Mouse (Mus musculus) lung, postnatal 14 days (tissue): ENCODE data around the gene Pgls.
A peak's percentile ranks its signal among the peaks of the same experiment; 100 is the strongest.

Source experiments
- DNase-seq: peaks from one replicate; pipeline ENCODE4 v3.0.0; 2021

The Pgls gene

DNA sequence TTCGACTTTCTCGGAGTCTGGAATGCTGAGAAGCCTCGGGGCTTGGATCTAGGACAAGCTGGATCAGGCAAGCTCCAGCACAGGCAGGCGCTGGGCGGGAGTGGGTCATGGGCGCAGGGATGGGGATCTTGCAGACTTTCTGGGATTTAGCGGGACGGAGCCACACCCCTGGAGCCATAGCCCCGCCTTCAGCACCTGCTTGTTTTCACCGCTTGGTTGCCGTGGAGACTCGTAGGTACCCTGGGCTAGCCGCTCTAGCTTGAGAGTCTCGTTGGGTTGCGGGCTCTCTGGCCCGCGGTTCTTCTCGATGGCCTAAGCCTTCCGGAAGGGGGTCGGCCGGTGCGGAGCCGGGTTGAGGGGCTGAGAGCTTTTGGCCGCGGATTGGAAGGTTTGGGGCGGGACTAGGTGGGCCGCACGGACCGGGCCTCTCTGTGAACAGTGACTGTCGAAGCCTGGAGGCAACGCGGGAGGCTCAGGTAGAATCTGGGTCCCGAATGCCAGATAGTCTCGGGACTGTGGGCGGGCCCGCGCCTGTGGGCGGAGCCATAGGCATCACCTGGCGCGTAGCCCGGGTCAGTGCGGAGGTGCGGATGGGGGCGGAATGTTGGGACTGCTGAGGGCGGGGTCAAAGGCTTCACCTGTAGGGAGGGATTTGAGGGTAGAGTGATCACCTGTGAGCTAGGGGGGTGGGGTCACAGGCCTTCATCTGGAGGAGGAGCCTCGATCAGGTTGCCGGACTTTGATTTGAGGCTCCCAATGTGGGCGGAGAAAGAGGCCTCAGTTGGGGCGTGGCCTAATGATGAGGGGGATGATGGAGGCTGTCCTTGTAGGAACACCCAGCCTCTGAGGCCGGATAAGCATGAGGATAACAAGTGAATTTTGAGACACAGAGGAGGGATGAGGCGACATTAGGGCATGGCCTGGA, 22.3 kb upstream of the Pgls start:
- DNase-seq, result peak; percentile 84

DNA sequence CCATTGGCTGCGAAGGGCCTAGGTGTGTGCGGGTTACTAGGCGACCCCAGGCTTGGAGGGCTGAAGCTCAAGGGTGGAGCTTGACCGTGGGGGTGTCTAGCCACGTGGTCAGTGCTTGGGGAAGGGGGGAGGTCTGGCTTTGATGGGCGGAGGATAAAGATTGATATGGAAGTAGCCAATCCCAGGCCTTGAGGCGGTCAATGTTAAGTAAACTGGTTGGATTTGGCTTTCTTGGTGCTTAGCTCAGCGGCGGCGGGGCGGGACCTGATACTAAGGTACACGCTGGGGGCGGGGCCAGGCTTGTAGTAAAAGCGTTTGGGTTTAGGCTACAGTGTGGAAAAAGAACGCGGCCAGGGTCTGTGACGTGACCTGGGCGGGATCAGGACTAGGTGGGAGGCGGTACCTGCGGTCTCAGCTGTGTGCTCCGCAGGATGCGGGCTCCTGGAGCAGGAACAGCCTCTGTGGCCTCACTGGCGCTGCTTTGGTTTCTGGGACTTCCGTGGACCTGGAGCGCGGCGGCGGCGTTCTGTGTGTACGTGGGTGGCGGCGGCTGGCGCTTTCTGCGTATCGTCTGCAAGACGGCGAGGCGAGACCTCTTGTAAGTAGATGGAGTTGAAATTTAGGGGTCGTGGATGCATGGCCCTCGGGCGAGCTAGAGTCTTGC, 21.6 kb upstream of the Pgls start:
- DNase-seq, result peak; percentile 92

DNA sequence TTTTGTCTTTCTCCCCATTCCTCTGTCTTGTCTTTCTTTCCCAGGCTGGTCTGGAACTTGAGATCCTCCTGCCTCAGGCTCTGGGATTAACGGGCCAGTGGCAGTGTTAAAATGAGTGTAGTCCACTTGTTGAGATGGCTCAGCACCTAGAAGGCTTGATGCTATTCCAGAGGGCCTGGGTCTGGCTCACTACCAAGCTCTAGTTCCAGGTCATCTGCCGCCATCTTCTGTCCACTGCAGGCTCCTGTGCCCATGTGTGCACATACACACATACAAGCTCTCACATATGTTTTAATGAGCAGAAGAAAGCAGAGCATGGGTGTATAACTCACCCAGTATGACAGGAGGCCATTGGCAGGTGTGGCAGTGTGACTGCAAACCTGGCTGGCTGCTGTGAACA, 19.9 kb upstream of the Pgls start:
- no peak for DNase-seq

DNA sequence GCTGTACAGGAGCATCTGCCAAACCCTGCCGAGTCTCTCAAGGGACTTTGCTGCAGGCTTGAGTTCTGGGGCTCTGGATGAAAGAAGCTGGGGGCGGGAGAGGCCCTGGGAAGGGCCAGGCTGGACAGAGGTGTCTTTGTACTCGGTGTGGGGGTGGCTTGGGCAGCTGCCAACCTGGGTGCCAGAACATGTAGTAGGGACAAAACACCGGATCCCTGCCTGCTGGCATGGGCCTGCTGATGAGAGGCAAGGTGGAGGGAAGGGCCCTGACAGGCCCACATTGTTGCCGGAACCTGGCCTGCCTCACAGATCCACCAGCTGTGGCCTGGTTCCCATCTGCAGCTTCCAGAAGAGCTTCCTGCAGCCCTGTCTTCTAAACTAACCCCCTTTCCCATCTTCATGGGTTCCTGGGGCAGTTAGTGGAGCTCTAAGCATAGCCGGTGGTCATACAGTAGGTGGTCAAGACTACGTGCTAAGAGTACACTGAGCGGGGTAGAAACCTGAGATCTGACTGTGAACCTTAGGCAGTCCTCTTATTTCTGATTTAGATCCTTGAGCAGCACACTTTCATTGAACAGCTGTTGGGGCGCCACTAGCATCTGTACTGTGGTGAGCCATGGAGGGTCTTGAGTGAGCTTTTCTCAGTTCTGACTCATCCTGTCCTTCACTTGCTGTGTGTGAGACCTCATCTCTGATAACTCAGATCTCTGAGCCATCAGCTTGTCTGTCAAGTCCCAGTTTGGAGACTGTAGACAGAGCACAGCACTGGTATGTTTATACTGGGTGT, 18.9 kb upstream of the Pgls start:
- no peak for DNase-seq

DNA sequence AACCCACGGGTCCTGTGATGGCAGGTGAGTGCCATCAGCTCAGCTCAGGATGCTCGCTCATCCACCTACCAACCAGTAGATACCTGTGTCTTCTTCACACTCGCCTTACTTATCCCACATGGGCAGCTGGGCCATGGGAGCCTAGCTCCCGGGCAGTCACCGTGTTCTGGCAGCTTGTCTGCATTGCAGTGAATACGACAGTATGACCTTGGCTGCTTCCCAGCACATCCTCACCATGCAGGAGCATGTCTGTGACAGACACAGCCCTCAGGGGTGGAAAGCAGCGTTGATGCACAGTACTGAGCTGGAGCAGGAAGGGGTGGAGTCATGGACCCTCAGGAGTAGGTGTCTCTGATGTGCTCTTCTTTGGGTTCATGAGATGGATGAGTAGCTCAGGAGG, 17.6 kb upstream of the Pgls start:
- no peak for DNase-seq

DNA sequence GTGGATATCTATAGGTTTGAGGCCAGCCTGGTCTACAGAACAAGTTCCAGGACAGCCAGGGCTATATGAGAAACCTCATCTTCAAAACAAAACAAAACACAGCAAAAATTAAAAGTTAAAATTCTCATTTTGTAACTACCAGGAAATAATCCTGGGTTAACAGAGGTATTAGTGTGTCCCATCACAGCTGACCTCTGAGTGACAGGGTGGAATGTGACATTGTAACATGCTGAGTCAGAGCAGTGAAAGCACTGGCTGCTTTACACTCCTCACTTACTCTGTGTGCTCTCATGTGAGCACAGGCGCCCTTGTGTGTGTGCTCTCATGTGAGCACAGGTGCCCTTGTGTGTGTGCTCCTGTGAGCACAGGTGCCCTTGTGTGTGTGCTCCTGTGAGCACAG, 17.0 kb upstream of the Pgls start:
- no peak for DNase-seq

DNA sequence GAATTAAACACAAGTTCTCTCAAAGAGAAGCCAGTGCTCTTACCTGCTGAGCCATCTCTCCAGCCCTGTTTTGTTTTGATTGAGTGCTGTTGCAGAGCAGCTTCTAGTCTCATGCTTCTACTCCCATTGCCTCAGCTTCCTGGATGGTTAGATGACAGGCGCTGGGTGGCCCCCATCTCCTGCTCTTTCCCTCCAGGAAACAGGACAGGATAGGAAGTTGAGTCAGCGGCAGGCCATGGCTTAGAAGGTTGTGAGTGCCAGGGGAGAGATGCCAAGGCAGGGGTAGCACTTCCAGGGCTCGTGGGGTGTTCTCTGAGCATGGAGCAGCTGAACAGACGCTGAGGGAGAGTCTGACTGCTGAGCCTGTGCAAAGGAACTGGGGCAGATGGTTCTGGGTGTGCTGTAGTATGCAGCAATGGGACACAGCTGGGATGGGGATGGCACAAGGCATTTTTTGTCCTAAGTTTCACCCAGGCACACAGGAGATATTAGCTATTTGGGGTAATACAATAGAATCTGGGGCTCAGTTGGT, 14.1 kb upstream of the Pgls start:
- DNase-seq, result no peak

DNA sequence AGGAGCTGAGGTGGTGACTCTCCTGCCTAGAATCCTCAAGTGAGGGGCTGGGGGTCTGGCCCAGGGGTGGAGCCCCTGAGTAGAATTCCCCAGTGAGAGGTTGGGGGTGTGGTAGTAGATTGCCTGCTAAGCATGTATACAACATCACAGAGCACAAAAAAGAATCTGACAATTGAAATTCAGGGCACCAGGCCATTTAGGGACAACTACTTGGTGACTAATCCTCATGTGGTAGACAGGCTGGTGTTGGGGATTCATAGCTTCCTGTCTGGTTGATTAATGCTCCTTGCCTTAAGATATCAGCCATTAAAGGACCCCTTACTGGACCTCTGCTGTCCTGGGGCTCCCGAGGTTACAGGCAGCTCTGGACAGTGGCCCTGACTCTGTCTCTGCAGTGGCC, 13.0 kb upstream of the Pgls start:
- DNase-seq, result no peak

DNA sequence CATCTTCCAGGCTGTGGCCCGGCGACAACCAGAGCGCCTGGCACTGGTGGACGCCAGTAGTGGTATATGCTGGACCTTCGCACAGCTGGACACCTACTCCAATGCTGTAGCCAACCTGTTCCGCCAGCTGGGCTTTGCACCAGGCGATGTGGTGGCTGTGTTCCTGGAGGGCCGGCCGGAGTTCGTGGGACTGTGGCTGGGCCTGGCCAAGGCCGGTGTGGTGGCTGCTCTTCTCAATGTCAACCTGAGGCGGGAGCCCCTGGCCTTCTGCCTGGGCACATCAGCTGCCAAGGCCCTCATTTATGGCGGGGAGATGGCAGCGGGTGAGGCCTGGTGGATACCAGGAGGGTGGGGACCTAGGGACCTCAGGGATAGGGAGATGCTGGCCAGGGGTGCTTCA, 12.5 kb upstream of the Pgls start:
- DNase-seq, result no peak

DNA sequence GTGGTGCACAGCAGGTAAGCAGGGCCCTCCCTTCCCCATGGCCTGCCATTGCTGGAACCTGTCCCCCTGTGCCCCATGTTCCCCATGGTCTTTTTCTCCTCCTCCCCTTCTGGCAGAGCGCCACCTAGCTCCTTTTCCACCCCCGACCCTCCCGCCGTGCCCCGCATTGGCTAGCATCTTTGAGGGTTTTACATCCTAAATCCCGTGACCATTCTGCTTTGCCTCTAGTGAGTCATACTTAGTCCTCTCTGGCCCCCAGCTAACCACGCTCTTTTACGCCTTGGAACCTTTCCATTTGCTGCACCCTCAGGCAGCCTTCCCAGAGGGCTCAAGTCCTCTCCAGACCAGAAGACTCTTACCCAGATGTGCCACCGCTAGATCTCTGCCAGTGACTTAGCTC, 11.8 kb upstream of the Pgls start:
- DNase-seq, result no peak

DNA sequence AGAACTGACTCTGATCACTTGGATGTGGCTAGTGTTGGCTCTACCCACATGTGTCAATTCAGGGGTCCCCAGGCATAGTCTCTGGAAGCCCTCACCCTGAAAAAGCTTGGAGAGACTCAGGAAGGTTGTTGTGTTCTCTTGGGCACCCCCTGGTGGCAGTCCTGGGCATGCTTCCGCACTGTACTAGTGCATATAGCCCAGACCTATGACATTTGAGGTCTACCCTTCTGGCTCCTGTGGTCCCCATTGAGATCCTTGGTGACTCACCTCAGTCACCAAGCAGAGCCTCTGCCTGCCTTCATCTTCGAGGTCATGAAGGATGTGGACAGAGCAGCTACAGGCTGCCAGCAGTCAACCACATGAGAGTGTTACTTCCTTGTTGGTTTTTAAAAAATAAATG, 5.1 kb upstream of the Pgls start:
- peak; percentile 61 for DNase-seq

DNA sequence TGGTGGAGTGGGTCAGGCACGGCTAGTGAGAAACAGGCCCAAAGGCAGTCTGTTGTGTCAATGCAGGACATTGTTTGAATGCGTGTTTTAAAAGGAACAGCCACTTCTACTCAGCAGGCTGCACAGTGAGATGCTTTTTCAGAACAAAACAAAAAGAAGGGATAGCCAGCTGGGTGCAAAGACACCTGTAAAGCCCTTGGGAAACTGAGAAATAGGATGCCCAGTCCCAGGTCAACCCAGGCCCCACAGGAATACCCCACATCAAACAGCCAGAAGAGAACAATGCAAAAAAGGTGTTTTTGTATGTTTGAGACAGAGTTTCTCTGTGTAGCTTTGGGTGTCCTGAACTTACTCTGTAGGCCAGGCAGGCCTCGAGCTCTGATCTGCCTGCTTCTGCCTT, 3.2 kb upstream of the Pgls start:
- DNase-seq, result no peak

DNA sequence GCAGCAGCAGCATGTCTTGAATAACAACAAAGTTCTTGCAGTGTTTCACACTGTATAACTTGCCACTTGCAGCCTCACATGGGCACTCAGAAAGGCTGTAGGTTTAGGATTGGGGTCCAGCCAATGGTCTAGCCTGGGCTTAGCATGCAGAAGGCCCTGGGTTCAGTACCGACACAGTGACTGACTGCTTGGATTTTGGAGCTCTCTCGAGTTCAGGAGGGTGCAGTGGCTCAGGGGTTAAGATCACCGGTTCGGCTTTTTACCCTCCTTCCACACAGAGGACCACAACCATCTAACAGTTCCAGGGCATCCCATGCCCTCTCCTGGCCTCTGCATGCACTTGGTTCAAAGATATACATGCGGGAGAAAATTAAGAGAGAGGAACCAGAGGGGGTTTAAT, 959 bp upstream of the Pgls start:
- no peak for DNase-seq

DNA sequence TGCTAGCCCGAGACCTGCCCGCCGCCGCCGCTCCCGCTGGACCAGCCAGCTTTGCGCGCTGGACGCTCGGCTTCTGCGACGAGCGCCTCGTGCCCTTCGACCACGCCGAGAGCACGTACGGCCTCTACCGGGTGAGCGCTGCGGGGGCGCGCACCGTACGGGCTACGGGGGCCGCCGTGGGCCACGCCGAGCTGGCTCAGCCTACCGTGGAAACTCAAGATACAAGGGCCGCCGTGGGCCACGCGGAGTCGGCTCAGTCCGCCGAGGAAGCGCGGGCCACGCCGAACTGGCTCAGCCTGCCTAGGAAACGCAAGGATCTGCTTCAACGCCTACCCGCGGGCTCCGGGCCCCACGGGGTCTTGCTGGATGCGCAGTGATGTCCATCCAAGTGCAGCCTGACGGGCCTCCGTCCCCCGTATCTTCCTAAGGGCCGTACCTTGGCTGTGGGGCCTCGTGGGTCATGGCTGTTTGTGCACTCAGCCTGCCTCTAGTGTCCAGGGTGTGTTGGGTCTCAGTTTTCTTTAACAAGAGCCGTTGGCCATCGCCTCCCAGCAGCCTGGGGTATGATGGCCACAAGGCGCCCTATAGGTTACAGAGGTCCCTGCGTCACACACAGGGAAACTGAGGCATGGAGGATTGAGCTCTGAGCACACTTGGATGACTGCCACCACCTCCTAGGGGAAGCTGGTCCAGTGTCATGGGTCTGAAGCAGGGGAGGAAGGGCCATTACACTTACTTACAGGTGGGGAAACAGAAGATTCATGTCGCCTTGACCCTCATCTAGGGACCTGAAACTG, 596 bp downstream of the Pgls start:
- DNase-seq, result peak; percentile 67

DNA sequence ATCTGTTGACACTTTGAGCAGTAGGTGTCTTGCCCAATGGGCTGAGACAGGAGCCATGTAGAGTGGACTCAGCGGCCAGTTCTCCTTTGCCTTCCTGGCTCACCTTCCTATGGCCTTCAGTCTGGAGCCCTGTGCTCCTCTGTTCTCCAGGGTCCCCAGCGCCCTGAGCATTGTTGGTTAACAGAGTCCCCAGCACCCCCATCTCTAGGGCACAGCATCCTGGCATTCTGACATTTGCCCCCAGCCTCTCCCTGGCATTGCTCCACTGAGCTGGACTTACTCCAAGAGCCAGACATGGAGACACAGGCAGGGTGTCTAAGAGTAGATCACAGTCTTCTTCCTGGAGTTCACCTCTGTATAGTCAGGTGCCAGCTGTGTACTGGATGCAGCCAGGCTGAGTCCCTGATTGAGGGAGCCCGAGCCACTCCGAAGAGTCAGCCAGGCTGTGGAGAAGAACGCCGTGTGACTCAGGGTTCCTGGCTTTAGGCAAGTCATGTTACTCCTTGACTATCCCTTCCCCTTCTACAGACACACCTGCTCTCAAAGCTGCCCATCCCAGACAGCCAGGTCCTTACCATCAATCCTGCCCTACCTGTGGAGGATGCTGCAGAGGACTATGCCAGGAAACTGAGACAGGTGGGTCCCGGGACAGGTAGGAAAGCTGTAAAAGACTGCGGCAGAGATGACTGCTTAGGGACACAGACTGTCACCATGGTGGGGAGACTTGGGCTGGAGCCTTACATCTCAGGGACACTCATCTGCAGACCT, 1.8 kb downstream of the Pgls start:
- no peak for DNase-seq

DNA sequence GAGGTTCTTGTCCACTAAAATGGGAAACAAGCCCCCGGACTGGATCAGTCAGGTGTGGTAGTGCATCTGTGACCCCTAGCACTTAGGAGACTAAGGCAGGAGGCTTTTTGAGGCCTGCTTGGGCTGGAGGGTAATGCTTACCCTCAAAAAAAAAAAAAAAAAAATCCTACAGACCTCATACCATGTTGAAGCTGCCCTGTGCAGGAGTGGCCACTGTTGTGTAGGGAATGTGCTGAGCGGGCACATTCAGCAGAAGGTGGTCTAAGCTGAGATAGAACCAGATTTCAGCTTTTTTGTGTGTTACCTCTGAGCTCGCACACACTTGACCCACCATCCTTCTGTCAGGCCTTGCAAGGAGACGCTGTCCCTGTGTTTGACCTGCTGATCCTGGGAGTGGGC, 2.3 kb downstream of the Pgls start:
- no peak for DNase-seq

DNA sequence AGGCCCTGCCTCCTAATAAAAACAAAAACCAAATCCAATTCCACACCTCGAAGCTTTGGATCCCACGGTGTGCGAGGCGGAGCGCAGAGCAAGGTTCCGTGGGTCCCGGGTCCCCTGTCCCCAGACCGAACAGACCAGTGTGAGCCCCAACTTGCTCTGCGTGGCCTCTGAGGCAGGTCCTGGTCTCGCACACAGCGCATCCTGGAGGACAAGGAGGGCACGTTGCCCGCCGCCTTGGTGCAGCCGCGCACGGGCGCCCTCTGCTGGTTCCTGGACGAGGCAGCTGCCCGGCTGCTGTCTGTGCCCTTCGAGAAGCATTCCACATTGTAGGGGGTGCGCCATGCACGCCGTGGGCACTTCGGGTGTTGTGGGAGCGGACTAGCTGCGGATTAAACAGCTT, 3.9 kb downstream of the Pgls start:
- peak; percentile 94 for DNase-seq

DNA sequence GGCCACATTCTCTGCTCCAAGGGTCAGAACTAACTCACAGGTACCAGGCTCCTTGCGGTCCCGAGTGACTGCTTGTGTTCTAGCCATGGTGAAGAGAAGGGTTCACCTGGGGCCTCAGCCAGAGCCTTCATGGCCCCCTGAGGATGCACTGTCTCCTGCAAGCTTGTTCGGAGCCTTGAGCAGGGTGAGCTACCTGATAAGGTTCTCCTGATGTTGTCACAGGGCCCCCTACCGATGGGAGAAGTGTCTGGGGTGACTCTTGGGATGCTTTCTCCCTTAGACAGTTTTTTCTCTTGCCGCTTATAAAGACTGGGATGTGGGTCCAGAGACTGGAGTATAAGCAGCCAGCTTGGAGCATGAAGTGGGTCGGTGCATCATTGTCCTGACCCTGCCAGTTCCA, 4.4 kb downstream of the Pgls start:
- DNase-seq, result no peak

DNA sequence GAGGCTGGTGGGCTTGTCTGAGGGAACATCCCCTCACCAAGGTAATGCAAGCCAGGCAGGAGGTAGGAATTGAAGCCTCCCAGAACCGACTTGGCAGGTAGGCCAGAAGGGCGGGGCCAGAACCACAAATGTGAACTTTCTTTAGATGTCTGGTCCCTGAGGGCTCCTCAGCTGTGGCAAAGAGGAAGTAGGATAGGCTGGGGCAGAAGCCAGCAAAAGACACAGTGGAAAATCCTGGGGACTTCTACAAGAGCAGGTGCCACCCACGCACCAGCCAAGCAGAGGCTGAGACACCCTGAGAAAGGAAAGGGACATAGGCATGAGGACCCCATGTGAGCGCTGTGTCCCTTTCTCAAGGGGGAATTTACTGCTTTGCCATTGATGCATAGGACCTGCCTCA, 4.8 kb downstream of the Pgls start:
- DNase-seq, result no peak

DNA sequence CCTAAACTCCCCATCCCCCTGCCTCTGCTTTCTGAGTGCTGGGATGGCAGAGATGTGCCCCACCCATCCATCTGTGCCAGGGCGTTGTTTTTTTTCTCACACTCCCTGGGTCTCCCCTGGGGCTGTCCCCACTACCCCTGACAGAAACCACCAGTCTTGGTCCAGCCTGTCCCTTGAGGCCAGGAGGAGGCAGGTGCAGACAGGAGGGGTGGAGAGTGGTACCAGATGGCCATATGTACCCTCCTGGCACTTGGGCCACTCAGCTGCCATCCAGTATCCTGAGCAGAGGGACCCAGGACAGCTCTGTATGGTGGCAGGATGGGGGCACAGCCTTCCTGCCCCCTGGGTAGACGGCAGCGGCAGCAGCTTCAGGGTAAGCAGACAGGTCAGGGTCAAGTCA, 5.5 kb downstream of the Pgls start, which contains the start of gene Fam129c:
Gene Fam129c, plus strand, starts transcription at position 198 of the 400 bp plus-strand sequence.
- no peak for DNase-seq

DNA sequence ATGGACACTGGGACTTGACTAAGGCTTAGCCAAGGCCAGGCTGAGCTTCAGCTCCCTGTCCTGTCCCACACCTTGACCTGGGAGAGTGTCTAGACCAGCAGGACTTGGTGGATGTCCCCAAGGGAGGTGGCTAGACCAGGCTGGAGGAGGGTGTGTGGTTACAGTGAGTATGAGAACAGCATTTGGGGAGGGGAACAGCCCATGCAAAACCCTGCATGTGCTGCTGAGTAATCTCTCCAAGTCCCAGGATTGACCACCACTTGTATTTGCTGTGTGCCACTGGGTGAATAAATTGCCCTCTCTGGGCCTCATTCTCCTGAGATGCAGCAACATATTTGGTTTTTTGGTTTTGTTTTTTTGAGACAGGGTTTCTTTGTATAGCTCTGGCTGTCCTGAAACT, 6.4 kb downstream of the Pgls start:
- DNase-seq, result no peak

DNA sequence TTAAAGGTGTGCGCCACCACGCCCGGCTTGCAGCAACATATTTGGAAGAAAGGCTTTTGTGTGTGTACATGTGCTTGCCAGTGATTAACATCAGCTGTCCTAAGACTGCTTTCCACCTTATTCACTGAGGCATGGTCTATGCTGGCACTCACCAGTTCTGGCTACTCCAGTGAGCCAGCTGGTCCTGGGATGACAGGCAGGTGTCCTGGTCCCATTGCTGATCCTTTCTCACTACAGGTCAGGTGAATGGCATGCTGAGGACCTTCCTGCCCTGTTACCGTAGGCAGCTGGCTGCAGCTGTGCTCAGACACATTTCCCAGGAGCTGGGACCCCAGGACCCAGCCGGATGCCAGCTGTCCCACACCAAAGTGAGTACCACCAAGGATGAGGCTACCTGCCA, 6.9 kb downstream of the Pgls start:
- DNase-seq, result no peak
